Mouse (Mus musculus) C2C12 (cell line): ENCODE results near the gene Col4a4. TPM values are rescaled to one million over a fixed set of nuclear protein-coding genes. Genes with fewer than 3 reads are reported as not detected.

ENCODE experiments used
- H3K27me3 ChIP-seq: one replicate; pipeline ENCODE4 v1.6.1; 2011; ENCODE audit not compliant: control insufficient read depth, insufficient read depth, insufficient read length
- H3K36me3 ChIP-seq: one replicate; pipeline ENCODE4 v1.6.1; 2011; ENCODE audit not compliant: control insufficient read depth, insufficient read depth
- H3K4me3 ChIP-seq: one replicate; pipeline ENCODE4 v1.5.1; 2011; ENCODE audit warnings: mild to moderate bottlenecking, control low read depth; ENCODE audit not compliant: poor library complexity, insufficient read depth, severe bottlenecking
- H3K79me2 ChIP-seq: one replicate; pipeline ENCODE4 v1.6.1; 2011; ENCODE audit not compliant: control insufficient read depth, insufficient read depth
- H3K79me3 ChIP-seq: one replicate; pipeline ENCODE4 v1.6.1; 2011; ENCODE audit warnings: low read depth, control low read depth
- H3ac ChIP-seq: one replicate; pipeline ENCODE3; 2011; ENCODE audit warnings: low read depth; ENCODE audit not compliant: control insufficient read depth, insufficient read length
- CEBPB ChIP-seq: IDR thresholded peaks from one replicate; pipeline ENCODE4 v1.6.1; 2011; ENCODE audit warnings: low read depth, mild to moderate bottlenecking, control low read depth, moderate library complexity
- CTCF ChIP-seq: IDR thresholded peaks from one replicate; pipeline ENCODE4 v1.5.1; 2011; ENCODE audit not compliant: control insufficient read depth, insufficient read depth, insufficient read length
- FOSL1 ChIP-seq: IDR thresholded peaks from one replicate; pipeline ENCODE4 v1.8.0; 2011; ENCODE audit warnings: mild to moderate bottlenecking, low read length; ENCODE audit not compliant: poor library complexity, insufficient read depth, severe bottlenecking
- MAX ChIP-seq: IDR thresholded peaks from one replicate; pipeline ENCODE4 v1.6.1; 2011; ENCODE audit warnings: mild to moderate bottlenecking, control low read depth
- MYOD1 ChIP-seq: IDR thresholded peaks from one replicate; pipeline ENCODE4 v1.6.1; 2011; ENCODE audit warnings: low read depth; ENCODE audit not compliant: control insufficient read depth, insufficient read length
- MYOG ChIP-seq: IDR thresholded peaks from one replicate; pipeline ENCODE4 v1.6.1; 2011; ENCODE audit not compliant: control insufficient read depth, insufficient read length; ENCODE audit errors: extremely low read depth
- USF1 ChIP-seq: IDR thresholded peaks from one replicate; pipeline ENCODE4 v1.6.1; 2011; ENCODE audit warnings: low read depth, mild to moderate bottlenecking, control low read depth, moderate library complexity
- polyA plus RNA-seq: library from polyadenylated mRNA; unstranded; fragments of >200 nt; fragmentation: generic; extraction: Trizol; gene quantifications from one replicate; pipeline ENCODE4 v1.2.1, GENCODE M21; 2012; ENCODE audit warnings: missing spikeins

Gene Col4a4
- polyA plus RNA-seq, 1 experiment, result 0.02 TPM

DNA sequence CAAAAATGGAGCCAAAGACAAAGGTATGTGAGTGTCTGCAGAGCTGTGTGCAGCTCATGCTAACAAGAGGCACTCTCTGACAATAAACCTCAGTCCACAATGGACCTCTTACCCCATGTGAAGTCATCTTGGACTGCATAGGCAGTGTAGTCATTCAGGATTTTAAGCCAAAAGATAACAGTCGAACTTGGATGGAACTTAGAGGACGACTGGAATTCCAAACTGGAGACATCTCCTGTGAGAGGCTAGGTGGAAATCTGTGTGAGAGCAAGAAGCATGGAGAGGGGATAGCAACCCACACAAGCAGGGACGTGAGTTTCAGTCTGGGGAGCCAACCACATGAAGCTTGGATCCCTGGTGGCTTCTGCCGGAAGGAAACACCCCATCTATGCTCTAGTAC, 136.8 kb downstream of the Col4a4 start:
- no peaks in the 10 kb centered on the region for H3K36me3 ChIP-seq
- H3K79me2 ChIP-seq, result no peaks in the 10 kb centered on the region
- no peak overlapping the region for H3ac ChIP-seq
- H3K79me3 ChIP-seq, result no peaks in the 10 kb centered on the region
- no peak overlapping the region for H3K4me3 ChIP-seq
- no peaks in the 10 kb centered on the region for H3K27me3 ChIP-seq
- TF ChIP-seq CTCF (no peak), MYOD1 (no peak), CEBPB (no peak), USF1 (no peak), FOSL1 (no peak), MYOG (no peak), MAX (no peak)

DNA sequence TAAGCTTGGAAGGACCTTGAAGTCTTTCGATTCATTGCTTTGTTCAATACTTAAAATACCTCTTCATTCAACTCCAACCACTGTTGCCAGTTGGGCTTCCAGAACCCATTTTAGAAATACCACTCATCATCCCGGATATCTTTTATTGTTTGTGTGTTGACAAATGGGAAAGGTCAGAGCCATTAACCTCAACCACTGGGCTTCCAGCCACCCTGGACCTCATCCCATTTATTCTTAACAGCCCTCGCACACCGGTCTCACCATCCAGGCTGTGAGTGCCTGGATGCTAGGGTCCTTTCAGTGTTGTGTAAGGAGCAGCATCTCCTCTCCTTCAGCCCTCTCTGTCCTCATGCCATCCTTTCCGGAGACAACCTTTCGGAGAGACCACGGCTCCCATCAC, 140.6 kb downstream of the Col4a4 start:
- no peak overlapping the region for H3ac ChIP-seq
- no peak overlapping the region for H3K4me3 ChIP-seq
- no peaks in the 10 kb centered on the region for H3K79me3 ChIP-seq
- no peak for TF ChIP-seq MYOG
- TF ChIP-seq USF1, result no peak
- TF ChIP-seq CTCF, result no peak
- no peak for TF ChIP-seq CEBPB
- TF ChIP-seq MYOD1, result no peak
- no peak for TF ChIP-seq MAX
- no peak for TF ChIP-seq FOSL1
- no peaks in the 10 kb centered on the region for H3K36me3 ChIP-seq
- no peaks in the 10 kb centered on the region for H3K79me2 ChIP-seq
- H3K27me3 ChIP-seq, result no peaks in the 10 kb centered on the region

DNA sequence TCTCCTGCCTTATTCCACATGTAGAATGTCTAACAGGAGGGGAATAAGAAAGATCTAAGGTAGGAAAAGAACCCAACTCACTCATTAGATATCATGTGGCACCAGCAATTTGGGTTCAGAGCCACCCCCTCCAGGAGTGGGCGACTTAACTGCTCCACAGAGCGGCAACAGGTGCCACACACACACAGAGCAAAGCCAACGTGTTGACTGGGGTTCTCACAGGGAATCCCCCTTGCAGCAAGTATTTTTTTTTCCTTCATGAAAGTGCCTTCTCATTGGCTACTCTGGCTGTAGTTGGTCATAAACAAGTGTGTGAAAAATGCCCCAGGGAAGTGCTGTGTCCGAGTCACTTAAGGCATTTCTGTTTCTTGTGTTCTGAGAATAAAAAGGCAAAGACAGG, 143.1 kb downstream of the Col4a4 start:
- TF ChIP-seq FOSL1, result no peak
- no peak for TF ChIP-seq CTCF
- TF ChIP-seq CEBPB, result no peak
- TF ChIP-seq MYOG, result no peak
- TF ChIP-seq USF1, result no peak
- no peak for TF ChIP-seq MAX
- no peak for TF ChIP-seq MYOD1
- H3K79me3 ChIP-seq, result no peaks in the 10 kb centered on the region
- no peak overlapping the region for H3K4me3 ChIP-seq
- no peaks in the 10 kb centered on the region for H3K79me2 ChIP-seq
- H3ac ChIP-seq, result no peak overlapping the region
- H3K27me3 ChIP-seq, result no peaks in the 10 kb centered on the region
- H3K36me3 ChIP-seq, result no peaks in the 10 kb centered on the region

DNA sequence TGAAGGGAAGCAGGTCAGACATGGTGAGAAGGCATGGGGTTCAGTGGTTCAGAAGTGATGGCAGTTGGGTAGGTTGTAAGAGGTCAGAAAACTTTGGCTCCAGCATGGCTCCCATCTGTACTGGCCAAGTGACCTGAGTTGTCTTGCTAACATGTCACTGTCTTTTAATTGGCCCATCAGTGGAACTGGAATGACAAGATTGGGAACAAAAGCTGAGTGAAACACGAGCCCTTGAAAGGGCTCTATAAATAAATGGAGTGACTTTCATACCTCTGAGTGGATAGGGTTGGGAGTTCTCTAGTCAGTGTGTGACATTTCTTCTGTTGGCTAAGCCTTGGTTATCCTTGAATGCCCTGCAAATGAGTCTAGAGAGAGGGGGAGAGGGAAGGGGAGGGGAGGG, 146.5 kb downstream of the Col4a4 start:
- TF ChIP-seq CTCF (no peak), FOSL1 (no peak), MYOD1 (no peak), CEBPB (no peak), MYOG (no peak), USF1 (no peak), MAX (no peak)
- Histone ChIP-seq H3K4me3 (no peak overlapping the region), H3K79me2 (no peaks in the 10 kb centered on the region), H3ac (no peak overlapping the region), H3K27me3 (no peaks in the 10 kb centered on the region), H3K79me3 (no peaks in the 10 kb centered on the region), H3K36me3 (no peaks in the 10 kb centered on the region)

DNA sequence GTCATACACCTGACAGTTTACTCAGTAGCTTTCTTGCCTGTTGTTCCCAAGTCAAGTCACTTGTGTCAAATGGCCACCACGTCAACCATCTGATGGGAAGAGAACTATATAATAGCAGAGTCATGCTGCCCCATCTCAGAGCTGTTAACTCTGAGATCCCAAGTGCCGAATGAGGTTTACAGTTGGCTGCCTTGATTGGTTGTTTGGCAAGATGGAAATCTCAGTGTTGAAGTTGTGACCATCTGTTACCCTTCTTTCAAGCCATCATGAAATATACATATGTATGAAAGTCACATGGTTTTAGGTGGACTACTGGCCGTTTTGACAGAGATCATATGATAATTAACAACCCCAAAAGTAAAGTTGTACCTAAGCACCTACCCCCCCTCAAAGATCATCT, 149.4 kb downstream of the Col4a4 start:
- Histone ChIP-seq H3K27me3 (no peaks in the 10 kb centered on the region), H3K79me2 (no peaks in the 10 kb centered on the region), H3K79me3 (no peaks in the 10 kb centered on the region), H3K4me3 (no peak overlapping the region), H3ac (no peak overlapping the region), H3K36me3 (no peaks in the 10 kb centered on the region)
- TF ChIP-seq MYOG, result no peak
- no peak for TF ChIP-seq FOSL1
- TF ChIP-seq MAX, result no peak
- no peak for TF ChIP-seq CEBPB
- no peak for TF ChIP-seq USF1
- TF ChIP-seq MYOD1, result no peak
- no peak for TF ChIP-seq CTCF

DNA sequence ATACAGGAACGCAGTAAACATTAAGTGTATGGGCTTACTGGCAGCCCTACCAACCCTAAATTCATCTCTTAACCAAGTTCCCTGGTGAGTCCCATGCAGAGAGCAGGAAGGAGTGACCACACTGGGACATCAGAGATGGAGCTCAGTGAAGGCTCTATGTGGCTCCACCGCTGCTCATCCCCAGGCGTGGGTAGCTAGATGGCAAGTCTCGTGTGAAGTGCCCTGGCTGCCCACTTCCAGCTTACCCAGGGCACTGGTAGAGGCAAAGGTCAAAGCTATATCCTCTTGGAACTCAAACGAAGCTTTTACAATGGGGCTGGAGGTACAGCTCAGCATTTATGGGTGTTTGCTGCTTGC, 153.0 kb downstream of the Col4a4 start:
- Histone ChIP-seq H3ac (no peak overlapping the region), H3K4me3 (no peak overlapping the region), H3K79me3 (no peaks in the 10 kb centered on the region), H3K79me2 (no peaks in the 10 kb centered on the region), H3K36me3 (no peaks in the 10 kb centered on the region), H3K27me3 (no peaks in the 10 kb centered on the region)
- TF ChIP-seq CEBPB (no peak), MYOD1 (no peak), MYOG (no peak), FOSL1 (no peak), CTCF (no peak), MAX (no peak), USF1 (no peak)
